Mouse (Mus musculus) layer of hippocampus, adult 2 months (tissue): Measurements from ENCODE around the gene A830005F24Rik. TPM values are rescaled to one million over a fixed set of nuclear protein-coding genes. Genes with fewer than 3 reads are reported as not detected.
"Not testable (repeated sequence)": the region's sequence is repeated elsewhere in the genome, so short reads cannot be mapped to it uniquely, and the experiment has no call there.

Source experiments
- DNase-seq, 2 experiments: peaks; one replicate each; pipeline ENCODE4 v3.0.0; 2022; ENCODE audit warnings: low spot score in 2 of 2
- H3K27ac ChIP-seq: fragments of 200-600 bp; 2 replicates; pipeline ENCODE4 v1.8.1; 2022
- H3K4me3 ChIP-seq: fragments of 200-600 bp; 2 replicates; pipeline ENCODE4 v1.8.1; 2022; ENCODE audit warnings: mild to moderate bottlenecking
- CTCF ChIP-seq: fragments of 200-600 bp; conservative IDR thresholded peaks from 2 replicates; pipeline ENCODE4 v1.8.1; 2022; ENCODE audit warnings: antibody characterized with exemption, mild to moderate bottlenecking, moderate library complexity
- long read RNA-seq, 2 experiments: library from polyadenylated mRNA; stranded (forward); transcript quantifications; one replicate each; pipeline ENCODE4 v2.0.0; 2021; ENCODE audit warnings: borderline mapping rate in 2 of 2
- total RNA-seq, 2 experiments: library from RNA; stranded (reverse); gene quantifications; 2 replicates each; pipeline ENCODE4 v1.2.3; 2021

A830005F24Rik gene
- 1 to 10 TPM; 2.2 to 2.5 TPM for total RNA-seq
- long read RNA-seq, experiment 1, partial matches to known transcripts = 0 of 1 reads
- long read RNA-seq, experiment 1, other reads (novel, unspliced or antisense) = 0 of 1 reads
- long read RNA-seq, experiment 2, partial matches to known transcripts = 0 of 1 reads
- long read RNA-seq, experiment 2, other reads (novel, unspliced or antisense) = 0 of 1 reads

- peak; percentile 91 to 93 for DNase-seq
- peak within 1 kb of the TSS; percentile 97 for H3K27ac ChIP-seq
- H3K4me3 ChIP-seq = peak within 1 kb of the TSS; percentile 99
- TF ChIP-seq CTCF = peak; percentile 29
These were observed at the start of gene A830005F24Rik, which contains the start of gene Zfp169 for GRCm38 (mm10) chr13:48513003-48513929. TSS of gene A830005F24Rik (plus strand) at chr13:48513570. TSS of gene Zfp169 (minus strand) at chr13:48513451.

- Histone ChIP-seq H3K27ac (no peak overlapping the region), H3K4me3 (no peak overlapping the region)
- TF ChIP-seq CTCF = peak; percentile 95
- DNase-seq = peak; percentile 73 to 87
These were observed 49.2 kb upstream of the A830005F24Rik start for GRCm38 (mm10) chr13:48464170-48464569.

- TF ChIP-seq CTCF = no peak
- H3K4me3 ChIP-seq = no peak overlapping the region
- no peak overlapping the region for H3K27ac ChIP-seq
- DNase-seq = no peak
These were observed 47.2 kb upstream of the A830005F24Rik start for GRCm38 (mm10) chr13:48466186-48466585.

- TF ChIP-seq CTCF = no peak
- H3K27ac ChIP-seq = no peak overlapping the region
- DNase-seq = no peak
- H3K4me3 ChIP-seq = no peak overlapping the region
These were observed 44.7 kb upstream of the A830005F24Rik start for GRCm38 (mm10) chr13:48468656-48469180.

GRCm38 (mm10) chr13:48483606-48484005 lies 29.8 kb upstream of the A830005F24Rik start:
- no peak for TF ChIP-seq CTCF
- H3K27ac ChIP-seq = no peak overlapping the region
- no peak for DNase-seq
- H3K4me3 ChIP-seq = no peak overlapping the region

GRCm38 (mm10) chr13:48490396-48491182 lies 22.8 kb upstream of the A830005F24Rik start:
- Histone ChIP-seq H3K27ac (no peak overlapping the region), H3K4me3 (no peak overlapping the region)
- no peak for DNase-seq
- no peak for TF ChIP-seq CTCF

- no peak overlapping the region for H3K4me3 ChIP-seq
- DNase-seq = no peak
- no peak for TF ChIP-seq CTCF
- peak overlapping the region; percentile 70 for H3K27ac ChIP-seq
These were observed 20.2 kb upstream of the A830005F24Rik start for GRCm38 (mm10) chr13:48493183-48493582.

GRCm38 (mm10) chr13:48497693-48498221 lies 15.6 kb upstream of the A830005F24Rik start:
- Histone ChIP-seq H3K4me3 (peak overlapping the region; percentile 47; the same call in 1 of the 2 replicates), H3K27ac (peak overlapping the region; percentile 56; the same call in 1 of the 2 replicates)
- peak; percentile 75 to 78 for DNase-seq
- TF ChIP-seq CTCF = peak; percentile 92

GRCm38 (mm10) chr13:48498676-48499075 lies 14.7 kb upstream of the A830005F24Rik start:
- no peak overlapping the region for H3K4me3 ChIP-seq
- no peak for DNase-seq
- no peak overlapping the region for H3K27ac ChIP-seq
- TF ChIP-seq CTCF = no peak

- no peak for TF ChIP-seq CTCF
- DNase-seq = no peak
- Histone ChIP-seq H3K4me3 (no peak overlapping the region), H3K27ac (no peak overlapping the region)
These were observed 10.9 kb upstream of the A830005F24Rik start for GRCm38 (mm10) chr13:48502422-48502821.

- Histone ChIP-seq H3K4me3 (no peak overlapping the region), H3K27ac (no peak overlapping the region)
- TF ChIP-seq CTCF = no peak
- DNase-seq = no peak
These were observed 4.7 kb upstream of the A830005F24Rik start for GRCm38 (mm10) chr13:48508661-48509060.

GRCm38 (mm10) chr13:48515861-48516260 lies 2.5 kb downstream of the A830005F24Rik start:
- Histone ChIP-seq H3K4me3 (no peak overlapping the region), H3K27ac (no peak overlapping the region)
- no peak for TF ChIP-seq CTCF
- no peak for DNase-seq

- not testable (repeated sequence) for DNase-seq
These were observed 5.8 kb downstream of the A830005F24Rik start for GRCm38 (mm10) chr13:48519122-48519521.

More at GRCm38 (mm10) chr13:48519122-48519521, 5.8 kb downstream of the A830005F24Rik start:
- not testable (repeated sequence) for H3K4me3 ChIP-seq
- H3K27ac ChIP-seq = peak overlapping the region; percentile 59; the same call in 1 of the 2 replicates
